Mouse (Mus musculus) left cerebral cortex, postnatal 10 days (tissue): Measurements from ENCODE around the gene Cacna2d1. TPM values are rescaled to one million over a fixed set of nuclear protein-coding genes. Genes with fewer than 3 reads are reported as not detected.

Source experiments
- DNase-seq, 2 experiments: peaks; one replicate each; pipeline ENCODE4 v3.0.0; 2021 to 2022; ENCODE audit warnings: low spot score in 2 of 2, mixed read lengths in 1 of 2; ENCODE audit errors: extremely low spot score in 1 of 2
- intact Hi-C: fragments of 180-260 bp; cut with DNase I; formaldehyde crosslinking; loops from one replicate; pipeline ENCODE4 v1.15.1; 2025
- total RNA-seq, 2 experiments: library from RNA; stranded (reverse); gene quantifications; 2 replicates each; pipeline ENCODE4 v1.2.3; 2021

Gene Cacna2d1
- 100 to 1,000 TPM; 204 to 207 TPM for total RNA-seq

DNA sequence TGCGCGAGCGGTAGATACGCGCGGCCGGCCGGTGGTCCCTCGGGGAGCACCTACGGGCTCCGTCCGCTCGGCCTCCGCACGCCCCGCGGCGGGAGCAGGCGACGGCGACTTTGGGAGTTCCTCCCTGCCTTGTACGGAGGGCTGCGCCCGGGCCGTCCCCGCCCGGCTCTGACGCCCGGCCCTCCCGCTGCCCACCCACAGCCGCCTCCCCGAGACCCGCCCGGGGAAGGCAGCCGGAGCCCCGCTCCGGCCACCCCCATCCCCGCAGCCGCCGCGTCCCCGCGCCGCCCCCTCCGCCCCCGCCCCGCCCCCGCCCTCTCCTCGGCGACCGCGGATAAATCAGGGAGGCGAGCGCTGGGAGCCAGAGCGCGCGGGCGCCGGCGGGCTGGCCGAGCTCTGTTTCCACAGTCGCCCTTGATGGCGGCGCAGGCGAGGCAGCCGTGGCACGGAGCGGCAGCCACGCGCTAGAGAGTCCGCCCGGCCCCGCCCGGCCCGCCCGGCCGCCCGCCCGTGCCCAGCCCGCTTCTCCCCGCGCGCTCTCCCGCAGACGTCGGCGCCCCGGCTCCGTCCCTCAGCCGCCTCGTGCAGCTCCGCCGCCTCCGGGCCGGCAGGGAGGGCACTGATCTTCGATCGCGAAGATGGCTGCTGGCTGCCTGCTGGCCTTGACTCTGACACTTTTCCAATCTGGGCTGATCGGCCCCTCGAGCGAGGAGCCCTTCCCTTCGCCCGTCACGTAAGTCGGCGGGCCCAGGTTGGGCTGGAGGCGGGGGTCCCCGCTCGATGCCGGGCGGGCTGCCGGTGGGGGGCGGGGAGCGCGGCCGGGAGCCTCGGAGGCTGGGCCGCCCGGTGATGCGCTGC is at the start of gene Cacna2d1:
Gene Cacna2d1, plus strand, starts transcription at position 316 of the 858 bp plus-strand sequence.
- peak in 1 of 2 experiments; percentile 69 for DNase-seq
- intact Hi-C loops, result loop anchor here (5.0 to 10.0 kb wide), 4 partner anchors 87 to 360 kb away; no protein-coding TSS in a partner anchor

DNA sequence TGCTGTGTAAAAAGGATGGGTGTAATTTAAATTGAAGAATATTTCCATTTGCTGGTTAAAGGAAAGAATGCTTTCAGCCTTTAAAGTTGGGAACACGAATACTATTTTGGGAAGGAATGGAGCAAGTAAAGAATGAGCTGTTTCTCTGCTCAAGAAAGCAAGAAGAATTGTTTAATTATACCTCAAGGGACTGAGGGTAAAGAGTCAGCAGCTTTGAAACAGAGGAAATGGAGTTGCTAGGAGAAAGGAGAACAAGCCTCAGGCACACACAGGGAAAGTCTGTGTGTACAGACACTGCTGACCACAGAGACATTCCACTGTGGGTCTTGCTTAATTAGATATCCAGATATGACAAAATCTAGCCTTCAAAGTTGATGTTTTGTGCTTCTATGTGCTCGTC is 39.4 kb upstream of the Cacna2d1 start:
- intact Hi-C loops, result no loop called here
- no peak for DNase-seq

DNA sequence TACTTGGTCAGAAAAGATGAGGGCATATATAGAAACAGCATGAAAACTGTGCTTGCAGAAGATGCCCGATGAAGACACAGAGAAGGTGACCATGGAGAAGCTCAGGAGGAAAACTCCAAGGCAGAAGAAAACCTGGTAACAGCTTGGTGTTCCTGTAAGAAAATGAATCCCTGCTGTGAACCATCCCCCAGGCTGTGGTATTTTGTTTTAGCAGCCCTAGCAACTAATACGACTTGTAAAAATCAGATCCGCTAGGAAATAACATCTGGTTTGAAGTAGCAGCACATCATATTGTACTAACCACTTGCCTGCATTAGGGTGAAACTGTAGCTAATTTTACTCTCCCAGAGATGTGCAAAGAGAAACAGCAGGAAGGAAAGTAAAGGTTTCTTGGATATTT is 37.8 kb upstream of the Cacna2d1 start:
- intact Hi-C loops, result no loop called here
- DNase-seq, result no peak

DNA sequence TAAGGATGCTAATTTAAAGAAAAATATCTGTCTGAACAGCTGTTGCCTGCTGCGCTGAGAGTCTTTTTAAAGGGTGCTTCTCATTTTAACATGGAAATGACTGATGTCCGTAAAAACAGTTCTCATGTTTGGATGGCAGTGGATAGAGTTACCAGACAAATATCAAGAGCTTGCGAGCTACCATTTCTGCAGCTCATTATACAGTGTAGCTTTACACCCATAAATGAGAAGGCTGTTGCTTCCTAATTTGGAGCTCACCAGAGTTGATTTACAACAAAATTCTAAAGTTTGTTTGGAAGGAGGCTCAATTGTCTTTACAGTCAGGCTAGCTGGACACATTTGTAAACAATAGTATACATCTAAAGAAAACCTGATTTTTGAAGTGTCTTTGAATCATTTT is 28.0 kb upstream of the Cacna2d1 start:
- intact Hi-C loops, result no loop called here
- no peak for DNase-seq

DNA sequence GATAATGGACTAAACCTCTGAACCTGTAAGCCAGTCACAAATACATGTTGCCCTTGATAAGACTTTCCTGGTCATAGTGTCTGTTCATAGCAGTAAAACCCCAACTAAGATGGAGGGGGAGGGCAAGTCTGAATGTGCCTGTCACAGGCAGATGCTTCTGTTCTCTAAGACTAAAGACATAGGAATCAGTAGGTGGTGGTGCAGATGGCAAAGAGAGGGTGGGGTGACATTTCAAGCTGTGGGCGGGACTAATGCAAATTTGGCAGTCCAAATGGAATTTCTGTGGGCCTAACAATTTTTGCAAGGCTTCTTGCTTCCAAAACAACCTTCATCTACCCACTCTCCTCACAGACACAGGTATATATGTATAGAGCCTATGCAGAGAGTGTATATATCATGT is 19.6 kb upstream of the Cacna2d1 start:
- peak in 1 of 2 experiments; percentile 16 for DNase-seq
- intact Hi-C loops, result no loop called here

DNA sequence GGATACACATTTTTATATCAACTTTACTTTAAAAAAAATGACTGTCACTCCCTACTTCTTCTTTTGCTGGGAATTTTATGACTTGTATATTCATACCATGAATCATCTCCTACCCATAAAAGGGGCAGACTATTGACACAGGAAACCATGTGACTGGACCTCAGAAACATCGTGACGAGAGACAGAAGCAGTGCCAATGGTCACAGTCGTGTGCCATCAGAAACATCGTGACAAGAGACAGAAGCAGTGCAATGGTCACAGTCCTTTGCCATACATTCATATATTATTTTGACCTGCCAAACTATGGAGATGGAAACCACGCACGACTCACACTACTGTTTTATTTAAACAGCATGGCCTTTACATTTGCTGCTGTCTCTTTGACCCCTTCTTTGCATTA is 6.0 kb upstream of the Cacna2d1 start:
- no peak for DNase-seq
- intact Hi-C loops, result no loop called here

DNA sequence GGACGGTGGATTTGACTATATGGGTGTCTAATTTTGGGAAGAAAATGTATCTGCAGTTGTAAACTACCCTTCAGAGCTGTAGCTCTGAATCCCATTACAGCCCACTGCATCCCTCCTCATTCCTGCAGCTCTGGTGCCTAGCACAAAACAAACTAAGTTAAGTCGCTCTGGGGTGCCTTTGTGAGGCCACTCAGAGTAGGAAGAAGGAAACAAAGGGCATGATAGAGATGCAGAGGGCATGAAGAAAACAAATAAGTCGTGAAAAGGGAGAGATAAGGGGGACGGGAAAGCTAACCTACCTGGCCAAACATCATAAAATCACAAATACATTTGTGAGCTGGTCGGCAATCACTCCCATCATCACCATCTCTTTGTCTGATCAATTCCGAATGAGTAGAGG is 1.5 kb upstream of the Cacna2d1 start:
- intact Hi-C loops, result loop anchor here (5.0 to 10.0 kb wide), 4 partner anchors 86 to 362 kb away; no protein-coding TSS in a partner anchor
- DNase-seq, result no peak

DNA sequence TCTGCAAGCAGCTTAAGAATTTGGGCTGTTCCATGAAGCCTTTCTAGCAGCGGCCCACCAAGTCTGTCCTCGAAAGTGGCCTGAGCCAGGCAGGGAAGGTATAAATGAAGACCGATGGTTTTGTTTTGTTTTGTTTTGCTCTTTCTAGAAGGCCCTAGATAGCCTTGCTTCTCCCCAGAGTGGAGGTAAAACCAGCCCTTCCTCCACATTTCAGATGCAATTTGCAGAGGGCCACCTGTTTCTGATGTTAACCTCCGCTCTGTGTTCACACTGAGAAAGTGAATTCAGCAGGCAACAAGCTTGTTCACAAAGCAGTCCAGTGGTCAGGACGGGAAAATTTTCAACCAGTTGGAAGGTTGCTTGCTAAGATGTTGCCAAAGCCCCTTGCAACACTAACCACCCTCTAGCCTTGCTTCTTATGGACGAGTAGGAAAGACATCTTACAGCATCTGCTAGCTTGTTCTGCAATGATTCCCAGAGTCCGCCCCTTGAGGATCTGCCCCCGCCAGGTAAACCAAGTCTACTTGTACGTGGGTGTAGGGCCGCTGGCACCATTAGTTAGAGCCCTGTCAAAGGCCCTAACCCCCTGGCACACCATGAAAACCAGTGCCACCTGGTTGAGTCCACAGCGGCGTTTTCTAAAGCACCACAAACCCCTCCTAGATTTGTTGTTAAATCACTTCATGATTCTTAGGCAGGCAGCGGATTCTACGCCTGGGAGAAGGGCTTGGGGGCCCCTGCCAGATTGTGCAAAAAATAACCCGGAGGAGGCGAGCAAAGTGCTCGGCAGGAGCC is 713 bp upstream of the Cacna2d1 start:
- no peak for DNase-seq
- intact Hi-C loops, result loop anchor here (5.0 to 10.0 kb wide), 4 partner anchors 86 to 361 kb away; no protein-coding TSS in a partner anchor

DNA sequence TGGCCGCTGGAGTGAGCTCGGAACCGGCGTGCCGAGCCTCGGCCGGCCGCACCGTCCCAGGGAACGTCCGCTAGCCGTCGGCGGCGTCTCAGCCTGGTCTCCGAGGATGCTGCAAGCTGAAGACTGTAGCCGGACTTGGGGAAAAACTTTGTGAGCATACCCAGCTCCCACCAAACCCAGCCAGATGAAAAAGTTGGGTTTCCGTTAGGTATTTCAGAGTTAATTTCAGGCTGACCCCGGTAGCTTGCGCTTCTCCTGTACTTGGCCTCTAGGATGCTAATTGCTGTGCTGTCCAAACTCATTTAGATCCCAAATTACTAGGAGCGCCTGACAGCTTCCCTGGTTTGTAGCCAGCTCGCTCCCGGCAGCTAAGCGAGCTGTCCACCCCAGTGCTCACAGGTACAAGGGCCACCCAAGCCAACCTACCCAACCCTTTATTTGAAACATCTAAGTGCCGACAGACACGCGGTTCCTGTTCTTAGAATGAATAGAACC is 790 bp downstream of the Cacna2d1 start:
- peak in 1 of 2 experiments; percentile 25 for DNase-seq
- intact Hi-C loops, result loop anchor here (10.0 kb wide), 3 partner anchors 200 to 360 kb away; no protein-coding TSS in a partner anchor

DNA sequence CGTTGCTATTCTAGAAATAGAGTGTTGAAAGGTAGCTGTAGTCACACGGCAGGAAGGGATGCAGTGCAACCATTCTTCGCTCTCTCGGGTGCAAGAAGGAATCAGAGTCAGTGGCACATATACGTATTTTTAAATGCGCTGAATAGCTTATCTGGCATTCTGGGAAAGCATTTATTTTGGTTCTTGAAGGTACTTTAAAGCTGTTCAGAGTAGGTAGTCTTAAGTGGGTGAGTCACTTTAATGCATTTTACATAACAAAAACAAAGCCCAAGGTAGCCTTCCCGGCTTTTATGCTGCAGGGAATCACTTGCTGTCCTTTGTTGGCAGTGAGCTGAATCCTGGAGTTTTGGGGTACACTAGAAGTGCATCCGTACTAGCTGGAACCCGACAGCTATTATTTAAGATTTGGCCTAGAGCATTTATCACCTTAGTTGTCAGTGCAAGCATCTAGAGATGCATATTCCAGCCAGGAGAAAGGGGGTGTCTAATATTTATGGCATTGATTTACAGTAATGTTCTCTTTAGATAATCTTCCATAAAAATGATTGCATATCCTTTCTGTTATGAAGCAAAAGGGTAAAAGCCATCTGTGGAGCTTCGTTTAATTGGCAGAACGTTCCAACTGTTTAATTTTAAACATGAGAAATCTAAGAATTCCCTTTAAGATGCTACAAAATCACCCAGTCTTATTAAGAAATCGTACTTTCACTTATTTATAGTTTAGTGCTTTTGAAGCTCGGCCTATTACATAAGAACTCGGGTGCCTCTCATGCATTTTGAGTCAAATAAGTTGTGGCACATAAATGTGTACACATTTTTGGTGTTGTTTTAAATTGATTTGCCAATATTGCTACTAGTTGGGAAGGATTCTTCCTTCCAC is 1.6 kb downstream of the Cacna2d1 start:
- intact Hi-C loops, result loop anchor here (10.0 kb wide), 3 partner anchors 199 to 359 kb away; no protein-coding TSS in a partner anchor
- no peak for DNase-seq

DNA sequence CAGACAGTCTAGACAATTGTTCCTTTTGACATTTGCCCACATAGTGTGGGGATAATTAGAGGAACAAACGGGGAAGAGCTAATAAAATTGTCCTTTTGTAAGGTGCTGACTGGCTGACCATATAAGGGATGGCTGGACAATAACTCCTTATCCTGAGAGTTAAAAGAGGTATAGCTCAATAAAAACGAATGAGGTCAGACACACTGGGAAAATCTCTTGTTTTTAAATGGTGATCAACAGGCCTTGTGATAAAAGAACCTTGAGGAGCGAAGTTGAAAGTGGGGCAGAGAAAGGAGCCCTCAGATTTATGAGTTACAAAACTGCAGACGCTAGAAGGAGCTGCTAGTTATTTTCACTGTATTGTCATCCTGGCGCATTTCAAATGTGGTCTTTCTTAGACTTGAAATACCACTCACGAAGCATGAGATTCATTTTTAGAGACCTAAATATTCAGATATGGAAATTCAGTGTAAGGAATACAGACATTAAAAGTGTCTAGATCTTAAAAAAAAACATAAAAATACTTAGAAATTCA is 6.8 kb downstream of the Cacna2d1 start:
- DNase-seq, result no peak
- intact Hi-C loops, result no loop called here

DNA sequence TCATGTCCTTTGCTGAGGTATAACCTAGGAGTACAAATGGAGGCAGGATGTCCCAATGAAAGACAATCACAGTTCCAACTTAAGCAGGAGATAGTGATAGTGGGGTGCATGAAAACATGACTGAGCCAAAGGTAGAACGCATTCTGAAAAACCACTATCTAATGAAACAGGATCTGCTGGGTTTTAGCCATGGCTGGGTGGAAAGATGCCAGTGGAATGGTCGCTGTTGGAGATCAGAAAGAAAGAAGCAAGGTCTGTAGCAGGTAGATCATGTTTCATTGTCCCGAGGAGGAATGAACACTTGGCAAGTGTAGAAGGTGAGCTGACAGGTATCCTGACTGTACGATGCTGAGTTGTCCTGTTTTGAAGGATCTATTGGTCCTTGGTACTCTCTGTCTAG is 7.6 kb downstream of the Cacna2d1 start:
- no peak for DNase-seq
- intact Hi-C loops, result no loop called here

DNA sequence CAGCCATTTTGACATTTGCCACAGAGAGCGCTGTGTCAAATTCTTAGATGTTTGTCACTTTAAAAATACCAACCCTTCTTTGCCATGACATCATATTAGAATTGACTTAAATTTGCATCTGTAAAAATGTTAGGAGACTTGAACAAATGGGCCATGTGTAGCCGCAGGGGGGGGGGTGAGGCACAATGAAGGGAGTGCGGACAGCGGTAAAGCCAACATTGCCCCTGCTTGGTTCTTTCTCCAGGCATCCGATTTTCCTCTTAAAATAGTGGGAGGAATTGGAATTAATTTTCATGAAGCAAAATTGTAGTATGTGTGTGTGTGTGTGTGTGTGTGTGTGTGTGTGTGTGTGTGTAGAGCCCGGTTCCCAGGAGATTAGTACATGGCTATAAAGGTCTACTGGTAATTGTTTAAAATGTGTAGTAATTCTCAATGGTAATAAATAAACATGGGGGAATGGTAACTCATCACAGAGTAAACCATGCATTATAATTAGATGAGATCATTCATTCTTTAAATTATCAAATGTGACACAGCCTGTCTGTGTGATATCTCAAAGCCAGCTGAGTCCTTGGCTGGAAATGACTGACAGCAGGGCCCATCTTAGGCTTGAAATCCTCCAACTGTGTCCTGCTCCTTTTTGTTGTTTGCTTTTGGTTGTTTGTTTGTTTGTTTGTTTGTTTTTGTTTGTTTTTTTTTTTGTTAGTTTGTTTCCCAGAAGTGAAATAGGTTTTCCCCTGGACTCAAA is 14.0 kb downstream of the Cacna2d1 start:
- no peak for DNase-seq
- intact Hi-C loops, result no loop called here

DNA sequence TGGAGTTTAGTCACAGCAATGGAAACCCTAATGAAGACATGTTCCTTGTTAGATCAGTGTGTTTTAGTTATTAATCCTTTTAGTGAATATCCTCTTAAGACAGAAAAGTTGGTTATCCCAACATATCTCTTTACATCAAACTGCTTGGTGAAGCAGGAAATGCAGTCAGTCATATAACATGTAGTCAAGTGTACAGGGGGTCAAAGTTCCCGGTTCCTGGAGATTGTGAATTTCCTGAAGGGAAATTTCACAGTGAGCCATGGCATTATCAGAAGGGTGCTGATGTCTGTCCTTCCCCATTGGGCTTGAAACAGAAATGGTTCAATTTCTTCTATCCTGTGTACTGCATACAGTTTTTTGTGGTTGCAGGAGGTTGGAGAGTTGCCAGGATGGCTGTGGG is 25.3 kb downstream of the Cacna2d1 start:
- DNase-seq, result no peak
- intact Hi-C loops, result no loop called here

DNA sequence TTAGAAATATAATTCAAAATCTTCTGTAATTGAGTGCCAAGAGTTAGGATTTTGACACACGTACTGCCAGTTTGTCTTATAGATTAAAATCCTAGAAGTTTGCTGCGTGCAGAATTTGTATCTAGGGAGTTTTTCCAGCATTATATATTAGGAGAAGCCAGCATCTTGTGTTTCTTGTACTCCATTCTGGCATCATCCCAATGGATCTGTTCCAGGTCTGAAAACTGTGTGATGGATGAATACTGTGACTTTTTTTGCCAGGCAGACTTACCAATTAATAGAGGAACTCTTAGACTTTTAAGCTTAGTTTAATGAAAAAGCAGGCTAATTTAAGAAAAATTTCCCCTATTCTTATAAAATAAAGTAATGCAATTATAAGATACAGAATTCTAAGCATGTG is 27.4 kb downstream of the Cacna2d1 start:
- DNase-seq, result no peak
- intact Hi-C loops, result no loop called here

DNA sequence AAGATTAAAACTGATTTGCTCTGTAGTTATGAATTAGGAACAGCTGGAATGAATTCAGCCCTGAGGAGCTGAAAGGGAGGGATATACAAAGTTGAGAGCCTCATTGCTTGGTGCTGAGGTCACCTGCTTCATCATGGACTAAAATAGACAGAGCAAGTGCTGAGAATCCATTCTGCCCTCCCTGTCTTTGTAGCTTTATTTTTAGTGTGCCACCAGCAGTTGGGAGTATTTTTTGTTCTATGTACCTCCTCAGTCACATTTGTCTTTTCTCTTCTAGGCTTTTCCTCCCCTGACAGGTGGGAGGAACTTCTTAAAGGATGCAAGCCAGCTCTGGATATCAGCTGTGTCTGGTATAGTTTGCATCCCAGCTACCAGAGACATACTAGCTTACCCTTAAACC is 32.4 kb downstream of the Cacna2d1 start:
- intact Hi-C loops, result no loop called here
- no peak for DNase-seq

DNA sequence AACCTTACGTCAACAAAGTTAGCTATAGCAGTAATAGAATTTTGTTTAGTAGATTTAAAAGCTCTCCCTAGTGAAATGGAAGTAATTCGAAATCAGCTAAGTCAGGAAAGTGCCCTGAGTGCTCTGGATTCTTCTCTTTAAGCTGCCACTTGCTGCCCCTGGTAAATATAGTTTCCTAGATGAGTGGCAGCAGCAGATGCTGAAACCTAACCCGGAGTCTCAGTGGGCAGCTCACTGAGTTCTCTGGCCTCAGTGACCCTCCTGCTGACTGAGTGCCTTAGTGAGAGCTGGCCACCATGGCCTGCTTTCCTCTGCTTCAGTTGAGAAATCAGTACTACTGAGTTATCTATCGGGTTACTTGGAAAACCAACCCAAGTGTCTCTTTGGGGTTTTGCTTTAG is 37.3 kb downstream of the Cacna2d1 start:
- intact Hi-C loops, result no loop called here
- DNase-seq, result no peak

DNA sequence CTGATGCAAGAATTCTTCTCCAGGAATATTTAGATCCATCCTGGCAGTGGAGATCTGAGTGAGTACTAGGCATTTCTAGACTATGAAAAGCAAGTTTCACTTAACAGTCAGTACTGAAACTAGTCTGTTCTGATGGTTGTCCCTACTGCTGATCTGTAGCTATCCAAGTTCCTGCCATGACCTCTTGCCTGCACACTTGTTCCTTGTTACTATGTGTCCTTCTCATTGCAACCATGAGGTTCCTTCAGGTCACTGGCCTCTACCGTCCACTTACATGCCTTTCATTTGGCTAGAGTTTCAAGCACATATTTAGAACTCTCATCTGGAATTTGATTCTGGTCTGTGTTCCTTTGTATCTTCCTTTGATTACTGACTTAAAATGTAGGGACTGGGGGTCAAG is 37.9 kb downstream of the Cacna2d1 start:
- intact Hi-C loops, result no loop called here
- no peak for DNase-seq
